Mouse (Mus musculus) NIH3T3 (cell line): Measurements from ENCODE around the gene Grip1.

Source experiments
- DNase-seq: peaks from one replicate; pipeline ENCODE4 v3.0.0-alpha.2; 2012; ENCODE audit warnings: low read depth

Grip1 gene

DNA sequence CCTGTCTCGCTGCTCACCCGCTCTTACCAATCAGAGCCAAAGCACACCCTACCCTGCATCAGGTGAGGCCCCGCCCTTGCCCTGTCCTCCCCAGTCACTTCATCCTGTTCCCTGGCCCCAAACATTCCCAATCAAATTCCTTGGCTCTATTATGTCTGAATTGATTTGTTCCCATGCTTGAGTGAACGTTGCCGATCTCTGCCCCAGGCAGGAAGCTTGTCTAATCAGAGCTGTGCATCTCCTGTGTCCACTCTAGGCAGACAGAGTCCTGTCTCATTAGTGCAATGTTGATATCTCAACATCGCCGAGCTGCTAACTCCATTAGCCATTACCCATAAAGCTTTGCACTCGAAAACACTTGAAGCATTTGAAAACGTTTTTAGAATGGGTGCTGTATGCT is 210.0 kb downstream of the Grip1 start:
- no peak for DNase-seq

DNA sequence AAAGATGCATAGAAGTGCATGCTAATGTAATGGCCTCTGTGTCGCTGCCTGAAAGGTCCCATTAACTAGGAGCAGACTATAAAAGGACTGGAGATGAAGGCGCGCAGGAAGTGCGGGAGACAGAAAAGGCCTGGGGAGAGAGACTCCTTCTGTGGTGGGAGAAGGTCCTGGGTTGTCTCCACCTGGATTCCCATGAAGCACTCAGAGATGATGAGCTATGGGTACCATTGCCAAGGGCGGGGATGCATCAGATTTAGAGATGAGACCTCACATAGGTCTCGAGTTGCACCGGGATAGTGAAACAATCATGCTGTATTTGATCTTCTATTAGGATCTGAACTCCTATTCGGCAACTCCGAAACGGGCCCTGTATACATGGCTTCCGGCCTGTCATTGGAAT is 212.8 kb downstream of the Grip1 start:
- DNase-seq = no peak

DNA sequence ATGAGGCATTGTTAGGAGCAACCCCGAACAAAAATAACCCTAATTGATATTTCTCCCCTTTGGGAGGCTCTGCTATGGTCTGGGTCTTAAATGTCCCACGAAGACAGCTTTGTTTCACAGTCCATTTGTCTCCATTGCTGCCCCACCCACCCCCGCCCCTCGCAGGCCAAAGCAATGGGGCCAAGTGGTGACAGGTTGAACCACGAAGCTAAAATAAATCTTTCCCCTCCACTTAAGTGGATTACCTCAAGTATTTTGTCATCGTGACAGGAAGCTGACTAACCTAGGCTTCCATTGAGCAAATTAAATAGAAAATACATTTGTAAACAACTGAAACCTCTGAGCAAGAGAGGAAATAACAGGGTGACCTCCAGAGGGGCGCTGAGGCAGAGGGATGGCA is 216.8 kb downstream of the Grip1 start:
- DNase-seq = peak; percentile 64

DNA sequence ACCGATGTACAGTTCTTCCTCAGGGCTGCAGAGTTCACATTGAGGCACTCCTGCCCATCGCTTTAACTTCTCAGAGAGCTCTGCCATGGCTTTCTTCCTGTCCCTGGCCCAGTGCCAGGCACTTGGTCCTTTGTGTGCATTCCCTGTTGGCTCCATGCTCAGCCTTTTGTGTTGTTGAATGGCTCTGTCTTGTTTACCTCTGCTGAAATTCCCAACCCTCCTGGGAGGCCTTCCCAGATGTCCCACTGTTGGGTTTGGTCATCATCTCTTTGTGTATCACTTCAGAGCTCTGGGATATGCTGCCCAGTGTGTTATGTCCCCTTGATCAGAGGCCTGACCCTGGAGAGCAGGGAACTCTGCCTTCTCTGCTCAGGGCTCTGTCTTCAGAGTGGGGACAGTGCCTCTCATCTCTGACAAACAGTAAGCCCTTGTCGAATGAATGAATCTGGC is 230.8 kb downstream of the Grip1 start:
- no peak for DNase-seq

DNA sequence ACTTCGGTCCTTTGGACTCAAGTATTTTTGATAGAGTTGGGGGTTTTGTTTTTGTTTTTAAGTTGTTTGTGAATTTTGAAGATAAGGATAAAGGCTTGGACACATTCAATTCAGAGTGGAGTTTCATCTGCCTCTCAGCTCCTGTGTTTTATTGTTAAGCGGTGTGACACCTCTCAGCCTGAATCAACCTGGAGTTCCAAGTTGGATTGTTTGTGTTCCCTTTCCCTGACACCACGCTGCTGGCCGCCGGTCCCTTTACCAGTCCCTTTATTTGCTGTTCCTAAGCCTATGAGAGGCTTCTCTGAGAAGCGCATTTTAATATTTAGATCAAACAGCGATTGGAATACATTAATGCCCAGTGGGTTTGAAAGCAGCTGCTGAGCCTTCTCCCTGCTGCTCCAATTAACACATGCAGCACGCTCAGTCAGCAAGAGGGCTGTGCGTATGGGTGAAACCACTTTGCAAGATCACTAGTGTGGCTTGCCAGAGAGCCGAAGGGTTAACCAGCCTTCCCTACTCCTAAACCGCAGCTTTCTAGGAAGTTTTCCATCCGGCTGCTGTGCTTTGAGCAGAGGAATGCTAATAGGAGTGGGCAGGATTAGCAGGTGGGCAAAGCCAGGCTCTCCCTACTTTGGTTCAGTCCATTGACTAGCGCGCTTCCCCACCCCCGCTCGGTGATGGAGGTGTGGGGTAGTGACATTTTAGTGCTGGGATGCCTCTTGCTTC is 237.9 kb downstream of the Grip1 start:
- DNase-seq = peak; percentile 33

DNA sequence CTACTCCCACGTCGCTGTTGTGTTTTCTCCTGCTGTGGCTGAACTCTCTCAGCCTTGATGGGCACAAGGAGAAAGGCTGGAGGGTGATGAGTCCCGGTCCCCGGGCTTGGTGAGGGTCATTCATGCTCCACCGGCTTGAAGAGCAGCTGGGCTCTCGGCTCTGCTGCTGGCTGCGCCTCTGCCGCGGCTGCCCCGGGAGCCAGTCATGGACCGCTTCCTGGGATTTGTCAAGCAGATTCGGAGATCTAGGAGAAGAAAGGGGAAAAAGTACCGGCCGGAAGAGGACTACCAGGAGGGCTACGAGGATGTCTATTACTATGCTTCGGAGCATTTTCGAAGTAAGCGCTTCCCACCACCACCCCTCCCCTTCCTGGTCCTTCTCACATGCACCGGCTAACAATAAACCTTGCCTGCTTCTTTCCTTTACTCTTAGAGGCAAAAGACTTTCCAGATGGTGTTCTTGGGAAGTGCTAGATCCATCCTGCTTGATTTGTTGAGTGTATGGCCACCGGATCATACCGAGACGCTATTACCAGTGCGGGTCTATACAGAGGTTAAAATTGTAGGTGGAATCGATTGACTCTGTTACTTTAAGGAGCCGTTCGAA is 238.8 kb downstream of the Grip1 start:
- DNase-seq = no peak

DNA sequence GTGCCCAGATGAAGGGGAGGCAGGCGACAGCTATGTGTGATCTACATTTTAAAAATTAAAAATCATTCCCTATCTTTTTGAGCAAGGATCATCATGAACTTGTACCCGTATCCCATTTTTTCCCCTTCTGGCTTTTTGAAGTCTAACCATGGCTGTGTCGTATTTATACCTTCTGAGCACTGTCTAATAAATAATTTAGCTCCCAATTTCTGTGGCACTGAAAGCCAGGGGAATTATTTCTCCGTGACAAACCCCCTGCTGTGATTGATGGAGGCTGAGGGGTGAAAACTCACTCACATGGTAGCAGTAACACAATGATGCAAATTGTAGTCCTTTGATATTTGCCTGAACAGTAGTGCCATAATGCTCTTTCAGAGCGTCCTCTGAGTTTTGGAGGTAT is 239.8 kb downstream of the Grip1 start:
- no peak for DNase-seq

DNA sequence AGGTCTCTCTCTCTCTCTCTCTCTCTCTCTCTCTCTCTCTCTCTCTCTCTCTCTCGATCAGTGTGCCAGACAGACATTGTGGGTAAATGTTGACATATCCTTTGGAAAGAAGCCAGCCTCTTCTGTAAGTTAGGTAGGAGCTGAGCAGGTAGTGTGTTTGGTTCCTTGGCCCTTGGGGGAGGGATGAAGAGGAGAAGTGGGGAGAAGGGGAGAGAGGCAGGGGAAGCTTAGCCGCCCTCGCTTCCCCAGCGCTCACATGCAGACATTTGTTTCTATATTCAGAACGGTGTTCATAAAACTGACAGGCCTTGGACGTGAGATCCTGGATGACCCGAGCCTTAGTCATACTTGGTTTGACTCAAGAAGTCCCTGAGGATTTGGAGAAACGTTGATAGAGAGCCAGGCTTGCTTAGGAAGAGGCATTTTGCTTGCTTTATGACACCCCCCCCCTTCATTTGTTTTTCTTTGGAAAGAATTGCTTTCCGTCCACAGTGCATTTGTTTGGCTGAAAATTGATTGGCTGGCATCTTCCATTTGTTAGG is 243.7 kb downstream of the Grip1 start:
- peak; percentile 92 for DNase-seq

DNA sequence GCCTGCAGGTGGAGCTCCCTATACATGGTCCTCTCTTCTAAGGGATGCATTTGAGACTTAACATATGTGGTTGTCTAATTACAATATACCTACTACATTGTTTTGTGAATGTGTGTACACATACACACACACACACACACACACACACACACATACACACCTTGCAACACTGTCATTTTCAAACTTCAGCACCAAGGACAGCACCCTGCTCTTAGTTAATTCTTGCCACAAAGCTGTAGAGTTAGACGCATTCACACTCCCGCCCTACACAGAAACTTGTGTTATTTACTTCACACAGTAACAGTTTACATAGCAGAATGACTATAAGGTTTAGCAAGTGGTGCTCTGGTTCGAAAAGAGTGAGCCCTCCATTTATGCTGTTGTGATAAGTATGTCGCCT is 251.7 kb downstream of the Grip1 start:
- DNase-seq = peak; percentile 85

DNA sequence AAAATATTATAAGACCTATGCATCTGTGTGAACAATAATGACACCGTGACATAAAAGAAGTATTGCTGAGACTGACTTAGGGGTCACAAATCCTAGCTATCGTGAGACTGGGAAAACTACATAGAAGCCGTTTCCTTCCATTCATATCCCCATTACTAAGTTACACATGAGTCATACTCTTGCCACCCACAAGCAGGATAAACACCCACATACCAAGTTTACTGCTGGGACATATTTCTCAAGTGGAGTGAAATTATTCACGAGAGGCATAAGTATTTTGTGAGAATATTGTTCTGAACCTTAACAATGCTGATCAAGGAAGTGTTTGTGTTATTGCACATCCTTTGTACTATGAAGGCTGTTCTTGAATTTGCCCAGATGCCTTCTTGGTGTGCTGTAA is 252.7 kb downstream of the Grip1 start:
- DNase-seq = peak; percentile 48

DNA sequence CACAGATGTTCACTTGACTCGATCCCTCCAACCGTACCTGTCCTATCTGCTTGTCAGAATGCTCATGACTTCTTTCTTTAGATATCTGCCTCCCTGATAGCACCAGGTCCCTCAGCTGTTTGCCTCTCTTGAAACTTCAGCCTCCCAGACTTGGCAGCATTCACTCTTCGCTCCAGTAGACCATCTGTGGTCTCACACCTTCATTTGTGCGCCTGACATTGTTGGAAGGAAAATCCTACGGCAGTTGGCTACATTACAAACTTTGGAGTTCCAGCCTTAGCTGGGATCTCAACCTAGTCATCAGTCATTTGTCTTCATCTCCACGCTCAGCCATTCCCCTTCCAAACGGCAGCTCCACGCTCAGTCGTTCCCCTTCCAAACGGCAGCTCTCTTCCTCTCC is 253.4 kb downstream of the Grip1 start:
- DNase-seq = no peak

DNA sequence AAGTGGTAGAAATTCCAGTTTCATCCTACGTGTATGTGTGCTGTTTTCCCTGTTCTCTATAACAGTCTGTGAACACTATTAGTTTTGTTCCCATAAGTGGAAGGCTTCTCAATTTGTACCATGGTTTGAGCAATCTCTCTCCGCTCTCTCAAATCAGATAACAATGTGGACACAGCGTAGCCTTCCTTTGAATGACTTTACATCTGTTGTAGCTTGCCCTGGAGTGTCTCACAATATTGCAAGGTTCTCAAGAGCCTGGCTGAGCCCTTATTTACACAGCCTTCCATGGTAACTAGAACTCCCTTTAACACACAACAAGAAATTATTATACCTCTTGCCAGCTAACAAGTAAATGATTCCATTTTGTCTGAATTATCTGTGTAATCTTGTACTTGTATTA is 268.3 kb downstream of the Grip1 start:
- DNase-seq = no peak

DNA sequence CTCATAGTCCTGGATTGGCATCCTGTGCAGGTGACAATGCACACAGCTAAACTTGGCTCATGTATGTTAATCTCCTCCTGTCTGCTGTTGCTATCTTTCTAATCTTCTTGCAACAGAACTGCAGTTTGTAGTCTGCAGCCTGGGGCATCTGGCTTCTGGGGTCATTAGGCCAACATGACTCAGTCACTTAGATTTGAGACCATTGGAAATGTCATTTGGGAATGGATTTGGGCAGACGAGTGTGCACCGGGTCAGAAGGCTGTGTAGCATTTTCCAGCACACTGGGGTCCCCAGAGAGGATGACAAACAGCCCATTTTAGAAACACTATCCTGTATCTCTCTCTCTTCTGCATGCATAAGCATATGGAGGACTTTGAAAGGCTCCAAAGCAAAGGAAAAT is 268.8 kb downstream of the Grip1 start:
- DNase-seq = peak; percentile 51

DNA sequence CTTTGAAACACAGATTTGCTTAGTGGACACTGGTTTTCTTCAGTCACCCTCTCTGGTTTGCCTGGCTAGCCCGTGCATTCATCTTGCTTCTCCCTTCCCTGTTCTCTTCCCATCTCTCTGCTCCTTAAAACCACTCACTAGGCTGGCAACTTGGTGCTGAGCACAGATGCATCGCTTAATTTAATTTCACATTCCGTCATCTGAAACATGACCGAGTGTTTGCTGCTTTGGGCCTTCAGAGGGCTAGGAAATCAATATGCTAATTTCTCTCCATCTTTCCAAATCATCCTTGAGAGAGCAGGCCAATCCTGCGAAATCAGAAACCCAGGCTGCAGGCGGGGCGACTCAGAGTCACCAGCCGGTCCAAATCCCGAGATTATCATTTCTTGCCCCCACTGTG is 270.0 kb downstream of the Grip1 start:
- no peak for DNase-seq

DNA sequence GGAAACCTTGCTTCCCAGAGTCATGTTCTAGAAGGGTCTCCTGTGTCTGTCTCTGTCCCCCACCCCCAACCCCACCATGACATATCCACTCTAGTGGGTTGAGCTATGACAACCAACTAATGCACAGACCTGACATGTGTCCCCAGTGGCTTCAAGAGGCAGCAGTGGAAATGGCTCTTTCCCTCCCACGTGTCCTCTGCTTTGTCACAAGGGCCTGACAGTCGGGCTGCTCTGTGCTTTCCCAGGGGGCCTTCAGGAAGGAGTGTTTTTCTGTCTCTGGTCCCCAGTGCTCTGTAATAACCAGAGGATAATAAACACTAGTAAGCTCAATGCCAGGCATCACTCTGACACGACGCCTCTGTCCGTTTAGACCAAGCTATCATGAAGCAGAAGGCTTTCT is 271.7 kb downstream of the Grip1 start:
- no peak for DNase-seq

DNA sequence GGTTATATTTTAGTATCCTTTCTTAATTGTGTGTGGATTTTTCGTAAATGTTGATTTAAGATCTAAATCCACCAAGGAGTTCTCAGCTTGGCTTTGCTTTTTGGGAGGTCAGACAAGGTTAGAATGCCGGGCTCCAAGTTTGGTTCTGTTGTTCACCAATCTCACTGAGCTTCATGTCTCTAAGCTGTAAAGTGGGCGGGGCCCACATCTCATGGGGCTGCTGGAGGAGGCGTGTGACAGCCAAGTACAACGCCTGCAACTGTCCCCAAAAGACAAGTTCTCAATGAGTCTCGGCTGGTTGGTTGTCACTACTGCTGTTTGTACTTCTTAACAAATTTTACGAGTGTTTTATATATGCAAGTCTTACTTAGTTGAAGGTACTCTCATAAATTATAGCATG is 272.3 kb downstream of the Grip1 start:
- DNase-seq = no peak

DNA sequence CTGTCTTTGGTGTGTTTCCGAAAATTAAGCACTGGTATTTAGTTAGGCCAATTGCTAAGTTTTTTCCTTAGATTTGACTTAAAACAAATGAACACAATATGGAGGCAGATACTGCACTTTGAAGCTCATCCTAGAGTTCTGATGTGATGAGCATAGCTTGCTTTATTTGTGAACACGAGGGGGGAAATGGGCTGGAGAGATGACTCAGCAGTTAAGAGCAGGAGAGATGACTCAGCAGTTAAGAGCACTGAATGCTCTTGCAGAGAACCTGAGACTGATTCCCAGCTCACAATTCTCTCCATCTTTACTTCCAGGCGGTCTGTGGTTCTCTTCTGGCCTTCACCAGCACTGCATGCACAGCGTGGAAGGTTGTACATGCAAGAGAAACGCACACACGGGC is 273.3 kb downstream of the Grip1 start:
- DNase-seq = peak; percentile 54

DNA sequence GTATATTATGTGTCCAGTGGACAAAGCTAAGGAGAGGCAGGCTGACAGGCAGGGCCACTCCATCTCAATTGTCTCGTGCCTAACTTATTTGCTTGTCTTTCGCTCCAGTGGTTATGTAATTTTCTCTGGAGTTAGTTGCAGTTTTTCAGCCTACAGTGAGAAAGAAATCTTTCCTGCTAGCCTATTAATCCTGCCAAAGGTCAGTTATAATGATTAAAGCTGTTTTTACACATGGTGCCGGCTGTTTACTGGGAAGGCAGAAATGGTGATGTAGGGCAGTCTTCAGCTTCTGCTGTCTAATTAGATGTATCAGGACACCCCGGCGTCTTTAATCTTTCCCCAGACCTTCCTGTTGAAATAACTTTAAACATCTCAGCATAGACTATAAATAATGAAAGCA is 276.6 kb downstream of the Grip1 start:
- no peak for DNase-seq

DNA sequence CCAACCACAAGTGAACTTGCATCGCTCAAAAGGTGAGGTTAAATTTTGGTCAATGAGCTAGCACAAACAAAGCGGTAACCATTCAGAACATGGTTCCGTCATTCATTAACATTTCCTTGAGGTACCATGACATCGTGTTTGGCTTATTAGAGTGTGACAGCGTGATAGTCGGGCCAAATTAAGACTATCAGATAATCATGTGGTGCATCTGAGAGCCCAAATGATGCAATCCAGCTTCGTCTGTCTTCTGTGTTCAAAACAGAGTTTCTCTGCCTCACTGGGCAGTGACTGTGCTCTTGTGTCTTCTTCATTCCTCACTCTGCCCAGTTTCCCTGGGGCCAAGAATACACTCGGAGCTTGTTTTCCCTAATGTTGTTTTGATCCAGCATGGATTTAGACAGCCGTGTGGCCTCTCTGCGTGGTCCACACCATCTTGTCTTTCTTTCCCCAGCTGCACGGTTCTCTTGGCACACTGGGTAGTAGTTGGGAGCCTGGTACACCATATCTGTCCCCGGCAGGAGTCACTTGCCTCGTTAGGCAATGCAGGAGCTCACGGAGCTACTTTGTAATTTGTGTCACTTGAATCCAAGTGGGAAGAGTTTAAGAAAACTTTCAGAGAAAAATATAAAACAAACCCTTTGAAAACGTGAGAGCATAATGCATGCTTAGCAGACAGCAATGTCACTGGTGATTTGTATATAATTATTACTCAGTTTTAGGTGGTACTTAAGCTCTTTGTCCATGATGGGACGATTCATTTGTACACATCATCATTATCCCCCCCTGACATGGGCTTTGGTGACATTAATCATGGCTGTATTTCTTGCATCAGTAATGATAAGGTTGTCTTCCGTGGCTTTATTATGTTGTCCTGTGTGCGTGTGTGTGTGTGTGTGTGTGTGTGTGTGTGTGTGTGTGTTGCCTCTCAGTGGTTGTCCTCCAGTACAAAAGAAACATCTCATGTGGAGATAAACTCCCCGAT is 281.7 kb downstream of the Grip1 start:
- no peak for DNase-seq

DNA sequence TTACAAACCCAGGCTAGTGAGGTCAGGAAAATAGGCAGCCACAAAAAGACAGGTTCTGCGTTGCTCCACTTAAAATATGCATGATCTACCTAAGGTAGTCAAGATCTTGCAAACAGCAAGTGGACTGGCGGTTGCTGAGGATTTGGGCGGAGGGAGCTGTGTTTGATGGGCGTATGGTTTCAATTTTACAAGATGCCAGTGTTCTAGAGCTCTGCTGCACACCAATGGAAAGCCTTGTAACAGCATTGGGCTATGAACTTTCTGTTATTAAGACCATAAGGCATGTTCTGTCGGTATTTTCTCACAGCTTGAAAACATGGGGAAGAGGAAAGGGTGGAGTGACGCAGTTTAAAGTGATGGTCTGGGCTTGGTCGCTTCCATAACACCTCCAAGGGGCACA is 285.8 kb downstream of the Grip1 start:
- peak; percentile 54 for DNase-seq

DNA sequence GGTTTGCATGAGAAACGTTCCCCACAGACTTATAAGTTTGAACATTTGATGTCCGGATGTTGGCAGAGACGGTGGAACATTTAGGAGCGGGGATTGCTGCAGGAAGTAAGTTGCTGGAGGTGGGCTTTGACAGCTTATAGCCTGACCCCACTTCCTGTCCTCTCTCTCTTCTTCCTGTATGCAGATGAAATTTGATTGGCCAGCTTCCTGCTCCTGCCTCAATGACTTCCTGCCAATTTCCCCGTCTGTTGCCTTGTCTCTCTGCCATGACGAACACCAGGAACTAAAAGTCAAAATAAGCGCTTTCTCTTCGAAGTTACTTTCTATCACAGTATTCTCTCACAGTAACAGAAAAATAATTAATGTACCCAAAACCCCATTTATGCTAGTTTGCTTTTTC is 289.1 kb downstream of the Grip1 start:
- DNase-seq = no peak

DNA sequence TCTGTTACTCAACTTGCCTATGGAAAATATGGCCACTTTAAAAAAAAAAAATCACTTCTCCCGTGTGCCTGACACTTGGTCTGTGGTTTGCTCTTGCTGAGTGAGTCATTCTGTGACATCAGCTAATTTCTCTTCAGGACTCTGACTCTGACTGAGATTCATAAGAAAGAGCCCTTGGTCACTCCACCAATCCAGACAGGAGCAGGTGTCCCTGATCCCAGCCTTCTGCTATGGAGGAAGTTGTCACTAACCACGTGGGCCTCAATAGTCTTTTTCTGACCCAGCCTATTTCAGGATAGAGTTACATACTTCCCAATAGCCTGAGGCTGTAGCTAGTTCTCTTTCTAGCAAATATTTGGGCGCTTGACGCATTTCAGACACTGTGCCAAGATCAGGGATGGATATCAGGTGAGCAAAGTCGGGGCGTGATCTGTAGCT is 298.8 kb downstream of the Grip1 start:
- DNase-seq = peak; percentile 46
